Mouse (Mus musculus): ENCODE results near the gene Lrp10. TPM values are rescaled to one million over a fixed set of nuclear protein-coding genes. Genes with fewer than 3 reads are reported as not detected.
A peak's percentile ranks its signal among the peaks of the same experiment; 100 is the strongest.

Gene Lrp10
- total RNA-seq, 1 experiment, result 20.8 TPM

DNA sequence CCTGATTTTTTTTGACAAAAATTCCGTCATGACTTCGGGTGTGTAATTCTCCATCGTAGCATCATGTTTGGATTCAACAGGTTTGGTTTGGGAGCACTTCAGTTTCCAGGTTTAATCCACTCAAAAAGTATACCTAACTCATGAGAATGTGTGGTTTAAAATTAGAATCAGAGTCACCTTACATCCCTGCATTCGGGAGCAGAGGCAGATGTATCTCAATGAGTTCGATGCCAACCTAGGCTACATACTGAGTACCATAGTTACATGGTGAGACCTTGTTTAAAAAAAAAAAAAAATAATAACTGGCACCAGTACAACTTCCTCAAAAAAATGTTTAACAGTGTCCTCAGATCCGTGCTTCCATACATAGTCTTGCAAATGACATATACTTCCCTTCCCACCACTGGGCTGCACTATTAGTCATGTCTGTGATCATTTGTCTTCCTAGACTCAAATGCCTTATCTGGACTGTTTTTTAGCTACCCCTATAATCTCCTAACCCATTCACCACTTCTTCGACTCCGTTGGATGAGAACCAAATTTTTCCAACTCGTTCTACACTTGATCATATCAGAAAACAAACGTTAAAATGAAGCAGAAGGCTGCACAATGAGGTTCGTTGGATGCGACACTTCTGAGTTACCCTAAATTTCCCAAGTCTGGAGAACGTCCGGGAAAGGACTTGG, 37.8 kb upstream of the Lrp10 start:
- Histone ChIP-seq H3K4me3 (ENCODE audit: insufficient read depth in 1 of 2, low read depth in 1 of 2, low read length in 2 of 2, poor library complexity in 1 of 2, severe bottlenecking in 1 of 2) (peak overlapping the region; percentile 79 to 88), H3K9ac (ENCODE audit: insufficient read depth, low read depth, low read length, poor library complexity, severe bottlenecking) (peak overlapping the region; percentile 88), H3K36me3 (ENCODE audit: control insufficient read depth, insufficient read depth, low read length, poor library complexity, severe bottlenecking) (peaks cover 7% of the 10 kb centered on the region), H3K4me1 (ENCODE audit: control insufficient read depth in 2 of 2, insufficient read depth in 2 of 2, low read length in 2 of 2, poor library complexity in 1 of 2) (peaks cover 3 to 10% of the 10 kb centered on the region in 2 experiments; a peak in 3 of 4 replicates), H3K9me3 (ENCODE audit: control insufficient read depth, insufficient read depth, low read depth, low read length) (no peaks in the 10 kb centered on the region), H3K27ac (ENCODE audit: insufficient read depth, low read depth, low read length, poor library complexity, severe bottlenecking) (peak overlapping the region; percentile 52; the same call in 1 of the 2 replicates)
- DNase-seq (ENCODE audit: low read depth, low spot score), result no peak
- TF ChIP-seq CHD2 (IDR thresholded peaks at IDR 0.05; ENCODE audit: low read depth, low read length) (no peak), HCFC1 (IDR thresholded peaks at IDR 0.05; ENCODE audit: borderline replicate concordance, insufficient read depth, low read length) (no peak), ZNF384 (IDR thresholded peaks at IDR 0.05; ENCODE audit: low read depth, low read length) (no peak), MAFK (IDR thresholded peaks at IDR 0.05; ENCODE audit: insufficient read depth, low read depth, low read length) (no peak), ZC3H11A (IDR thresholded peaks at IDR 0.05; ENCODE audit: borderline replicate concordance, low read depth, low read length) (no peak)
- in situ Hi-C loops (cut with MboI; ENCODE audit: low sequenced_read_pairs in 2 of 2, unreplicated experiment in 2 of 2), result no loop called here

DNA sequence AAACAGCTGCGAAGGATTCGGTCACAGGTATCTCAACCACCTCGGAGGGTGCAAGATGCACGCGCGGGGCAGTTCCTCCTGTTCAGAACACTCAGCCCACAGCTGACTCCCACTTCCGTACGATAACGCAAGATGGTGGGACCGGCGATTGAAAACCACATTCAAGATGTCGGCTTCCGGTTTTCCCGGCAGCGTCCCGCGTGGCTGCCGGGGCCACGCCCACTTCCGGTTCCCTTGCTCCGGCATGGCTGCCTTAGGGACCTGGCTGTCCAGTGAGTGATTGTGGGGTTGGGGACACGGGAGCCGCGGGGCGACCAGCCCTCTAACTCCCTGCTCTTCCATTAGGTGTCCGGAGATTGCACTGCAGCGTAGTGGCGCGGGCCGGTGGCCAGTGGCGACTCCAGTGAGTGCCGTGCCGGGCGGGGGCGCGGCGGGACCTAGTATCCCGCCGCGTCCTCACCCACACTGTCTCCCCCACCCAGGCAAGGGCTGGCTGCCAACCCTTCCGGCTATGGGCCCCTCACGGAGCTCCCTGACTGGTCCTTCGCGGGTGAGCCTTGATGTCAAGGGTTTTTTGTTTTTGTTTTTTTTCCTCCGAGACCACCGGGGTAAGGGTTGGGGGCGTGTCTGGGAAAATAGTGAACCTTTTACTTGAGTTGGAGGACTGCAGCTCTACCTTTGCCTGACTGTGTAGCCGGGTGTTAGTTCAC, 37.1 kb upstream of the Lrp10 start, which contains the start of gene Mrpl52:
Mrpl52 (plus strand) TSS at position 221 of the 710 bp plus-strand sequence.
- Histone ChIP-seq H3K4me1 (ENCODE audit: control insufficient read depth in 2 of 2, insufficient read depth in 2 of 2, low read length in 2 of 2, poor library complexity in 1 of 2) (peaks cover 3 to 10% of the 10 kb centered on the region in 2 experiments; a peak in 3 of 4 replicates), H3K9ac (ENCODE audit: insufficient read depth, low read depth, low read length, poor library complexity, severe bottlenecking) (peak within 1 kb of the TSS; percentile 88), H3K4me3 (ENCODE audit: insufficient read depth in 1 of 2, low read depth in 1 of 2, low read length in 2 of 2, poor library complexity in 1 of 2, severe bottlenecking in 1 of 2) (peak within 1 kb of the TSS; percentile 79 to 88), H3K9me3 (ENCODE audit: control insufficient read depth, insufficient read depth, low read depth, low read length) (no peaks in the 10 kb centered on the region), H3K27ac (ENCODE audit: insufficient read depth, low read depth, low read length, poor library complexity, severe bottlenecking) (peak within 1 kb of the TSS; percentile 52), H3K36me3 (ENCODE audit: control insufficient read depth, insufficient read depth, low read length, poor library complexity, severe bottlenecking) (peaks cover 7% of the 10 kb centered on the region)
- in situ Hi-C loops (cut with MboI; ENCODE audit: low sequenced_read_pairs in 2 of 2, unreplicated experiment in 2 of 2), result no loop called here
- DNase-seq (ENCODE audit: low read depth, low spot score), result peak; percentile 83
- TF ChIP-seq ZNF384 (IDR thresholded peaks at IDR 0.05; ENCODE audit: low read depth, low read length), result 0 out of 2 replicates have a peak, but pooled peaks have one; percentile 13
- TF ChIP-seq HCFC1 (IDR thresholded peaks at IDR 0.05; ENCODE audit: borderline replicate concordance, insufficient read depth, low read length), result peak; percentile 74; the same call in 1 of the 2 replicates
- 0 out of 2 replicates have a peak, but pooled peaks have one; percentile 34 for TF ChIP-seq CHD2 (IDR thresholded peaks at IDR 0.05; ENCODE audit: low read depth, low read length)
- TF ChIP-seq ZC3H11A (IDR thresholded peaks at IDR 0.05; ENCODE audit: borderline replicate concordance, low read depth, low read length), result peak; percentile 87
- TF ChIP-seq MAFK (IDR thresholded peaks at IDR 0.05; ENCODE audit: insufficient read depth, low read depth, low read length), result no peak

DNA sequence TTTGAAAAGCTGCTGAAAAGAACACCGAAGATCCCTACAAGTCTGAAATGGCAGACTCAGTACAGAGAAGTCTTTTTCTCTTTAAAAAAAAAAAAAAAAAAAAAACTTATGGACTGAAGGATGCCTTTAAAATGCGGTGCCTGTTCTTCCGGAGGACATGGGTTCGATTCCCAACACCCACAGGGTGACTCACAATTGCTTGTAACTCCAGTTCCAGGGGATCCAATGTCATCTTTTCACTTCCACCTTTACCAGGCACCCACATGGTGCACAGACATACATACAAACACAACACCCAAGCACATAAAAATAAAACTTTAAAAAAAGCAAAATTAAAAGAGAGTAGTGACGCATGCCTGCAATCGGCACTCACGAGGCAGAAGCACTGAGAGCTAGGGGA, 36.2 kb upstream of the Lrp10 start:
- TF ChIP-seq ZC3H11A (IDR thresholded peaks at IDR 0.05; ENCODE audit: borderline replicate concordance, low read depth, low read length) (no peak), MAFK (IDR thresholded peaks at IDR 0.05; ENCODE audit: insufficient read depth, low read depth, low read length) (no peak), HCFC1 (IDR thresholded peaks at IDR 0.05; ENCODE audit: borderline replicate concordance, insufficient read depth, low read length) (no peak), CHD2 (IDR thresholded peaks at IDR 0.05; ENCODE audit: low read depth, low read length) (no peak), ZNF384 (IDR thresholded peaks at IDR 0.05; ENCODE audit: low read depth, low read length) (no peak)
- in situ Hi-C loops (cut with MboI; ENCODE audit: low sequenced_read_pairs in 2 of 2, unreplicated experiment in 2 of 2), result no loop called here
- H3K36me3 ChIP-seq (ENCODE audit: control insufficient read depth, insufficient read depth, low read length, poor library complexity, severe bottlenecking), result peaks cover 7% of the 10 kb centered on the region
- H3K4me3 ChIP-seq (ENCODE audit: insufficient read depth in 1 of 2, low read depth in 1 of 2, low read length in 2 of 2, poor library complexity in 1 of 2, severe bottlenecking in 1 of 2), result peak overlapping the region in 1 of 2 experiments; percentile 79; a peak in 2 of 4 replicates
- H3K4me1 ChIP-seq (ENCODE audit: control insufficient read depth in 2 of 2, insufficient read depth in 2 of 2, low read length in 2 of 2, poor library complexity in 1 of 2), result peaks cover 3 to 12% of the 10 kb centered on the region in 2 experiments; a peak in 3 of 4 replicates
- no peak overlapping the region for H3K27ac ChIP-seq (ENCODE audit: insufficient read depth, low read depth, low read length, poor library complexity, severe bottlenecking)
- H3K9me3 ChIP-seq (ENCODE audit: control insufficient read depth, insufficient read depth, low read depth, low read length), result no peaks in the 10 kb centered on the region
- H3K9ac ChIP-seq (ENCODE audit: insufficient read depth, low read depth, low read length, poor library complexity, severe bottlenecking), result no peak overlapping the region
- no peak for DNase-seq (ENCODE audit: low read depth, low spot score)

DNA sequence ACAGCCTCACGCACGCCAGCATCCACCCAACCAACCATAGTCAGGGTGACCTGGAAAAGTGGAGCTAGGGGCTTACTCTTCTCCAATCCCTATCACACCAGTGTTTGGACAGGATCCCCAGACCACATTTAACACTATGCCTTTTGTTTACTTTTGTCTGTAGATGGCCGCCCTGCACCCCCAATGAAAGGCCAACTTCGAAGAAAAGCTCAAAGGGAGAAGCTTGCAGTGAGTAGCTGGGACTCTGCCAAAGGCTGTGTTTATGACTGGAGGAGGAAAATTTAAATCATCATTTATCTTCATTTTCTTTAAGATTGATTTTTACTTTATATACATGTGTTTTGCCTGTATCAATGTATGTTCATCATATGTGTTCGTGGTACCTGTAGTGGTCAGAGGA, 35.5 kb upstream of the Lrp10 start:
- Histone ChIP-seq H3K27ac (ENCODE audit: insufficient read depth, low read depth, low read length, poor library complexity, severe bottlenecking) (no peak overlapping the region), H3K9me3 (ENCODE audit: control insufficient read depth, insufficient read depth, low read depth, low read length) (no peaks in the 10 kb centered on the region), H3K9ac (ENCODE audit: insufficient read depth, low read depth, low read length, poor library complexity, severe bottlenecking) (no peak overlapping the region), H3K4me3 (ENCODE audit: insufficient read depth in 1 of 2, low read depth in 1 of 2, low read length in 2 of 2, poor library complexity in 1 of 2, severe bottlenecking in 1 of 2) (no peak overlapping the region), H3K36me3 (ENCODE audit: control insufficient read depth, insufficient read depth, low read length, poor library complexity, severe bottlenecking) (peaks cover 7% of the 10 kb centered on the region), H3K4me1 (ENCODE audit: control insufficient read depth in 2 of 2, insufficient read depth in 2 of 2, low read length in 2 of 2, poor library complexity in 1 of 2) (peaks cover 3 to 18% of the 10 kb centered on the region in 2 experiments; a peak in 3 of 4 replicates)
- TF ChIP-seq MAFK (IDR thresholded peaks at IDR 0.05; ENCODE audit: insufficient read depth, low read depth, low read length), result no peak
- TF ChIP-seq ZC3H11A (IDR thresholded peaks at IDR 0.05; ENCODE audit: borderline replicate concordance, low read depth, low read length), result no peak
- no peak for TF ChIP-seq HCFC1 (IDR thresholded peaks at IDR 0.05; ENCODE audit: borderline replicate concordance, insufficient read depth, low read length)
- no peak for TF ChIP-seq ZNF384 (IDR thresholded peaks at IDR 0.05; ENCODE audit: low read depth, low read length)
- TF ChIP-seq CHD2 (IDR thresholded peaks at IDR 0.05; ENCODE audit: low read depth, low read length), result no peak
- DNase-seq (ENCODE audit: low read depth, low spot score), result no peak
- in situ Hi-C loops (cut with MboI; ENCODE audit: low sequenced_read_pairs in 2 of 2, unreplicated experiment in 2 of 2), result no loop called here

Measured in ES-E14 (cell line).